Mouse (Mus musculus): ENCODE data around the gene Olfr711.

- TF ChIP-seq CTCF (IDR thresholded peaks at IDR 0.05), result no peak
- TF ChIP-seq EP300 (IDR thresholded peaks at IDR 0.05), result no peak
These were observed 11.4 kb downstream of the Olfr711 start, which contains the start of gene Olfr6 for GRCm38 (mm10) chr7:106963837-106964236.
